Comparison of ENCODE assay signal across 7 mouse cellular contexts in genomic region chr14:105802529-105803280, GRCm38 (mm10).
DNase-seq lines count a peak whose midpoint lies in the region; ATAC-seq and TF ChIP-seq lines count a peak whose summit lies in the region.

No protein-coding gene starts in this region.

- WGBS in kidney, embryonic 14.5 days = 15% methylated on average over 18 of the region's 18 CpGs
- WGBS in lung, postnatal 0 days = 9% methylated on average over 18 of the region's 18 CpGs
- 14% methylated on average over 18 of the region's 18 CpGs for WGBS in stomach, embryonic 14.5 days

- H3K9ac ChIP-seq in kidney, embryonic 14.5 days (ENCODE audit: low read depth, low read length) = peak overlapping the region; percentile 31; the same call in 1 of the 2 replicates
- no peak overlapping the region for H3K9ac ChIP-seq in lung, postnatal 0 days (replicated peaks; ENCODE audit: low read depth)
- no peak overlapping the region for H3K9ac ChIP-seq in stomach, embryonic 14.5 days (replicated peaks; ENCODE audit: low read depth, low read length)

- TF ChIP-seq CTCF in brain, embryonic 14.5 days (IDR thresholded peaks at IDR 0.05; ENCODE audit: borderline replicate concordance, extremely low read depth, insufficient read depth, insufficient read length) = no peak
- TF ChIP-seq CTCF in lung, postnatal 0 days (IDR thresholded peaks at IDR 0.05) = no peak

- H3K4me2 ChIP-seq in kidney, embryonic 14.5 days (replicated peaks; ENCODE audit: low read depth, low read length) = peak overlapping the region; percentile 40
- H3K4me2 ChIP-seq in lung, postnatal 0 days (replicated peaks; ENCODE audit: low read depth, low read length) = peak overlapping the region; percentile 46
- H3K4me2 ChIP-seq in stomach, embryonic 14.5 days (replicated peaks; ENCODE audit: low read depth, low read length) = peak overlapping the region; percentile 35

- no peaks in the 10 kb centered on the region for H3K9me3 ChIP-seq in kidney, embryonic 14.5 days (ENCODE audit: control insufficient read depth, low read length)
- no peaks in the 10 kb centered on the region for H3K9me3 ChIP-seq in lung, postnatal 0 days (ENCODE audit: low read length)
- no peaks in the 10 kb centered on the region for H3K9me3 ChIP-seq in stomach, embryonic 14.5 days (ENCODE audit: control insufficient read depth, low read depth, low read length)

- peak; percentile 19 for DNase-seq in brain, embryonic 14.5 days (ENCODE audit: low read depth)
- peak; percentile 80 for DNase-seq in lung, postnatal 0 days (ENCODE audit: low spot score)
- DNase-seq in cerebellum, adult 11 months = no peak
- no peak for DNase-seq in cerebellum, adult 18-20 months

- H3K36me3 ChIP-seq in kidney, embryonic 14.5 days (ENCODE audit: control insufficient read depth, insufficient read depth, low read length) = no peaks in the 10 kb centered on the region
- H3K36me3 ChIP-seq in lung, postnatal 0 days (ENCODE audit: insufficient read depth, low read length) = no peaks in the 10 kb centered on the region
- H3K36me3 ChIP-seq in stomach, embryonic 14.5 days (ENCODE audit: control insufficient read depth, insufficient read depth, low read length) = no peaks in the 10 kb centered on the region

- TF ChIP-seq EP300 in lung, postnatal 0 days (IDR thresholded peaks at IDR 0.05) = peak; percentile 79

- H3K4me1 ChIP-seq in kidney, embryonic 14.5 days (ENCODE audit: control insufficient read depth, insufficient read depth, low read length) = peaks cover 8% of the 10 kb centered on the region; the same call in 1 of the 2 replicates
- H3K4me1 ChIP-seq in lung, postnatal 0 days (ENCODE audit: insufficient read depth, low read depth, low read length) = no peaks in the 10 kb centered on the region
- peaks cover 8% of the 10 kb centered on the region; the same call in 1 of the 2 replicates for H3K4me1 ChIP-seq in stomach, embryonic 14.5 days (ENCODE audit: control insufficient read depth, insufficient read depth, low read length)

- H3K27ac ChIP-seq in kidney, embryonic 14.5 days (ENCODE audit: low read depth, low read length) = peak overlapping the region; percentile 83
- peak overlapping the region; percentile 82 for H3K27ac ChIP-seq in lung, postnatal 0 days (ENCODE audit: low read length)
- peak overlapping the region; percentile 85 for H3K27ac ChIP-seq in stomach, embryonic 14.5 days (ENCODE audit: low read length)

- H3K27me3 ChIP-seq in kidney, embryonic 14.5 days (ENCODE audit: control insufficient read depth, insufficient read depth, low read length) = no peaks in the 10 kb centered on the region
- H3K27me3 ChIP-seq in lung, postnatal 0 days (replicated peaks; ENCODE audit: insufficient read depth, low read length) = no peaks in the 10 kb centered on the region
- no peaks in the 10 kb centered on the region for H3K27me3 ChIP-seq in stomach, embryonic 14.5 days (ENCODE audit: control insufficient read depth, insufficient read depth, low read length)

- peak overlapping the region; percentile 17; the same call in 1 of the 2 replicates for H3K4me3 ChIP-seq in kidney, embryonic 14.5 days (ENCODE audit: low read length)
- H3K4me3 ChIP-seq in lung, postnatal 0 days (ENCODE audit: low read depth, low read length) = no peak overlapping the region
- H3K4me3 ChIP-seq in stomach, embryonic 14.5 days (ENCODE audit: low read depth, low read length) = 0 out of 2 replicates have a peak overlapping the region, but pooled peaks have one; percentile 4

- peak; percentile 86 for ATAC-seq in granulocyte monocyte progenitor cell, adult 5-6 weeks (replicated peaks; ENCODE audit: poor library complexity, severe bottlenecking)
- peak; percentile 43; the same call in 1 of the 2 replicates for ATAC-seq in kidney, embryonic 14.5 days (ENCODE audit: low FRiP score, low TSS enrichment)
- peak; percentile 76 for ATAC-seq in lung, postnatal 0 days
- ATAC-seq in stomach, embryonic 14.5 days (ENCODE audit: insufficient number of reproducible peaks, insufficient read depth, low FRiP score, low read depth) = peak; percentile 86

- TF ChIP-seq POLR2A in brain, embryonic 14.5 days (IDR thresholded peaks at IDR 0.05; ENCODE audit: borderline replicate concordance, extremely low read depth, insufficient read depth, insufficient read length, poor library complexity, severe bottlenecking) = no peak

Comparison
In these comparisons a context has a peak if more than half of its experiments do, and no peak if none do; other contexts are left out.
1. DNase-seq: peak in brain, embryonic 14.5 days (single experiment) and lung, postnatal 0 days (single experiment); none in cerebellum, adult 11 months (single experiment) and cerebellum, adult 18-20 months (0 of 2).
2. Peak in every context shown above with its lines, with median percentiles within 50 percentile points of each other: ATAC-seq, H3K27ac ChIP-seq and H3K4me2 ChIP-seq.